Mouse (Mus musculus): ENCODE data around the gene Parp2.
A peak's percentile ranks its signal among the peaks of the same experiment; 100 is the strongest.
"Not testable (repeated sequence)": the region's sequence is repeated elsewhere in the genome, so short reads cannot be mapped to it uniquely, and the experiment has no call there.

The Parp2 gene

GRCm38 (mm10) chr14:50807487-50808072, at the start of gene Parp2, which contains the start of gene Ccnb1ip1:
Gene Parp2 (plus strand): TSS chr14:50807841.
Gene Ccnb1ip1 (minus strand): TSS chr14:50807732.
- peak; percentile 98 for DNase-seq (ENCODE audit: low spot score)

GRCm38 (mm10) chr14:50758416-50759085, 49.1 kb upstream of the Parp2 start:
- DNase-seq (ENCODE audit: low spot score): no peak

- DNase-seq (ENCODE audit: low spot score): no peak
These were observed 41.9 kb upstream of the Parp2 start for GRCm38 (mm10) chr14:50765736-50766135.

GRCm38 (mm10) chr14:50771342-50771741, 36.3 kb upstream of the Parp2 start:
- DNase-seq (ENCODE audit: low spot score): no peak

- DNase-seq (ENCODE audit: low spot score): no peak
These were observed 25.5 kb upstream of the Parp2 start for GRCm38 (mm10) chr14:50782166-50782565.

- DNase-seq (ENCODE audit: low spot score): no peak
These were observed 23.0 kb upstream of the Parp2 start for GRCm38 (mm10) chr14:50784391-50785250.

GRCm38 (mm10) chr14:50785251-50785637, 22.4 kb upstream of the Parp2 start, which contains the start of gene Ttc5:
Gene Ttc5 (minus strand): TSS chr14:50785519.
- peak; percentile 88 for DNase-seq (ENCODE audit: low spot score)

GRCm38 (mm10) chr14:50788157-50788556, 19.5 kb upstream of the Parp2 start:
- DNase-seq (ENCODE audit: low spot score): no peak

- no peak for DNase-seq (ENCODE audit: low spot score)
These were observed 12.2 kb upstream of the Parp2 start for GRCm38 (mm10) chr14:50795261-50795935.

GRCm38 (mm10) chr14:50795965-50796364, 11.7 kb upstream of the Parp2 start:
- no peak for DNase-seq (ENCODE audit: low spot score)

GRCm38 (mm10) chr14:50796464-50796863, 11.2 kb upstream of the Parp2 start:
- DNase-seq (ENCODE audit: low spot score): no peak

GRCm38 (mm10) chr14:50798512-50798911, 9.1 kb upstream of the Parp2 start:
- DNase-seq (ENCODE audit: low spot score): peak; percentile 11

- peak; percentile 53 for DNase-seq (ENCODE audit: low spot score)
These were observed 8.0 kb upstream of the Parp2 start for GRCm38 (mm10) chr14:50799502-50800259.

- DNase-seq (ENCODE audit: low spot score): no peak
These were observed 5.2 kb upstream of the Parp2 start for GRCm38 (mm10) chr14:50802441-50802840.

GRCm38 (mm10) chr14:50802843-50803562, 4.6 kb upstream of the Parp2 start:
- DNase-seq (ENCODE audit: low spot score): no peak

GRCm38 (mm10) chr14:50804683-50805082, 3.0 kb upstream of the Parp2 start:
- DNase-seq (ENCODE audit: low spot score): no peak

GRCm38 (mm10) chr14:50806469-50806868, 1.2 kb upstream of the Parp2 start:
- not testable (repeated sequence) for DNase-seq (ENCODE audit: low spot score)

GRCm38 (mm10) chr14:50813060-50813459, 5.4 kb downstream of the Parp2 start:
- DNase-seq (ENCODE audit: low spot score): no peak

GRCm38 (mm10) chr14:50823240-50823639, 15.6 kb downstream of the Parp2 start:
- no peak for DNase-seq (ENCODE audit: low spot score)

- DNase-seq (ENCODE audit: low spot score): no peak
These were observed 16.6 kb downstream of the Parp2 start for GRCm38 (mm10) chr14:50824219-50824618.

GRCm38 (mm10) chr14:50826579-50826978, 18.9 kb downstream of the Parp2 start:
- DNase-seq (ENCODE audit: low spot score): no peak
